Mouse (Mus musculus) retina, adult 2 months (tissue): ENCODE results near the gene Bcam.

Experiments used
- DNase-seq: peaks from one replicate; pipeline ENCODE4 v3.0.0-alpha.2; 2012; ENCODE audit warnings: low read depth, low spot score

The Bcam gene

GRCm38 (mm10) chr7:19785874-19786458 is 15.2 kb upstream of the Bcam start:
- no peak for DNase-seq

DNA sequence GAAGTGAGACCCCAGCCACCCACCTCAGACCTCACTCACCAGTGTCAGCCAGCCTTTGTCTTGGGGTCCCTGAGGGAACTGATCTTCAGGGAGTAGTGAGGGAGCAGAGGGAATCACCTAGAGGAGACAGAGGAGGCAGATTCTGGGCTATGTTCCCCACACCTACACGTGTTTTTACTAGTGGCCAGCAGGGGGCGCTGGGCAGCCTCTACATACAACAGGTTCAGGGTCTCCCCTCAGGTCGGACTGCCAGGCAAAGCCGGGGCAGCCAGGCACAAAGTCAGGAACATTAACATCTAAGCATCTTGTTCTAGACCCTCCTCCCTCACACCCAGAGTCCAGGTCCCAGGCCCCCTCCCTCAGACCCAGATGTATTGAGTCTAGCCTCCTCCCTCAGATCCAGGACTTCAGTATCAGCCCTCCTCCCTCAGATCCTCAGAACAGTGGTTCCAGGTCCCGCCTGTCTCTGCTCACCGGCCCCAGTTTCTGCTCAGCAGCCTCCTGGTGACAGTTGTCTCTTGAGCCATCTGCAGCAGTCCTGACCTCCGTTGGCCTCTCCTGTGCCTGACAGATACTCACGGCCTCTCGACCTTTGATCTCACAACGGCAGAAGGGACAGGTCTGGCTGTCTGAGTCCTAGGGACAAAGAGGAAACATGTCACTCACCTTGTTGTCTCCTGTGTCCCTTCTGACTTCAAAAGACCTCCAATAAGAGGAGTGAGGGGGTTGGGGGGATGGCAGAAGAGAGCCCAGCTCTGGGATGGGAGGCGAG is 14.1 kb upstream of the Bcam start:
- no peak for DNase-seq

DNA sequence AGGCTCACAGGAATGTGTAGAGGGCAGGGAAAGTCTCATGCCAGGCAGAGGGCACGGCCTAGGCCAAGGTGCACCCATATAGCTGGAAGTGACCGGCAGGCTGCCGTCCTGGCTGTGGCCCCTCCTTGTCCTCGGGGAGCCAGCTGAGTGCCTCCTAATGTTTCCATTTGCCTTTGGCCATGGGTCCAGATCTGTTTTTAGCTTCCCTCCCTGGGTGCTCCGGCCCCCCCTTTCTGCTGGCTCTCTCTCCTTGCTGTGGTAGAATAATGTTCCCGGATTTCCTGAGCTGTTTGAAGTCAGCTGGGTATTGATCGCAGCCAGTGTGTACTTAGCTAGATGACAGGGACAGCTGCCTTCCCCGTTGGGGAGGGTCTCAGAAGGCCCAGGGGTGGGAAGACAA is 12.8 kb upstream of the Bcam start:
- no peak for DNase-seq

GRCm38 (mm10) chr7:19782645-19783044 is 11.8 kb upstream of the Bcam start:
- no peak for DNase-seq

GRCm38 (mm10) chr7:19781741-19782140 is 10.9 kb upstream of the Bcam start:
- DNase-seq, result no peak

DNA sequence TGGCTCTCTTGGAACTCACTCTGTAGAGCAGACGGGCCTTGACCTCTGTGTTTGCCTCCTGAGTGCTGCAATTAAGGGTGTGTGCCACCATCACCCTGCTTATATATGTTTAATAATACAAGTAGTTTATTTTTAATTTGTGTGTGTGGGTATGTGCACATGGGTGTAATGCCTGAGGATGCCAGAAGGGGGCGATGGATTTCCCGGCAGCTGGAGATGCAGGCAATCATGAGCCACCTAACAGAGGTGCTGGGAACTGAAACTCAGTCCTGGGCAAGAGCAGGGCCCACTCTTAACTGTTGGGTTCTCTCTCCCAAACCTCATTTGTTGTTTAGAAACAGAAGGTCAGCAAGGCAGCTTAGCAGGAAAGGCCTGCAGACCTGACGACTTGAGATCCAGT is 9.1 kb upstream of the Bcam start:
- DNase-seq, result no peak

- DNase-seq, result no peak
These were observed 7.8 kb upstream of the Bcam start for GRCm38 (mm10) chr7:19778645-19779044.

- DNase-seq, result no peak
These were observed 6.4 kb upstream of the Bcam start for GRCm38 (mm10) chr7:19777049-19777723.

- no peak for DNase-seq
These were observed 866 bp upstream of the Bcam start for GRCm38 (mm10) chr7:19771682-19772081.

DNA sequence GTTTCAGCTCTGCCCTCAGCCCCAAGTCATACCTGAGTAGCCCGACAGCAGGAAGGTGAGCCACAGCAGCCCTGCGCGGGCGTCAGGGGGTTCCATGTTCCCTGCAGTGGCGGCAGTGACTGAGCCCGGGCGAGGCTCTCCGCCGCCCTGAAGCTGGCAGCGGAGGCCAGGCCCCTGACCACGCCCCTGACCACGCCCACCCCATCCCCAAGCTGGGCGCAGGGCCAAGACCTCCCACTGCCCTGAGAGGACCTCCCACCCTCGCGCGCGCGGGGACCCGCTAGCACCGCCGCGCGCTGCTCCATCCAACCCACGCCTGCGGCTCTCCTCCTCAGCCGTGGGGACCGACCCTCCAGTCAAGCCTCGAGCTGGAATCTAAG is 451 bp downstream of the Bcam start:
- no peak for DNase-seq

DNA sequence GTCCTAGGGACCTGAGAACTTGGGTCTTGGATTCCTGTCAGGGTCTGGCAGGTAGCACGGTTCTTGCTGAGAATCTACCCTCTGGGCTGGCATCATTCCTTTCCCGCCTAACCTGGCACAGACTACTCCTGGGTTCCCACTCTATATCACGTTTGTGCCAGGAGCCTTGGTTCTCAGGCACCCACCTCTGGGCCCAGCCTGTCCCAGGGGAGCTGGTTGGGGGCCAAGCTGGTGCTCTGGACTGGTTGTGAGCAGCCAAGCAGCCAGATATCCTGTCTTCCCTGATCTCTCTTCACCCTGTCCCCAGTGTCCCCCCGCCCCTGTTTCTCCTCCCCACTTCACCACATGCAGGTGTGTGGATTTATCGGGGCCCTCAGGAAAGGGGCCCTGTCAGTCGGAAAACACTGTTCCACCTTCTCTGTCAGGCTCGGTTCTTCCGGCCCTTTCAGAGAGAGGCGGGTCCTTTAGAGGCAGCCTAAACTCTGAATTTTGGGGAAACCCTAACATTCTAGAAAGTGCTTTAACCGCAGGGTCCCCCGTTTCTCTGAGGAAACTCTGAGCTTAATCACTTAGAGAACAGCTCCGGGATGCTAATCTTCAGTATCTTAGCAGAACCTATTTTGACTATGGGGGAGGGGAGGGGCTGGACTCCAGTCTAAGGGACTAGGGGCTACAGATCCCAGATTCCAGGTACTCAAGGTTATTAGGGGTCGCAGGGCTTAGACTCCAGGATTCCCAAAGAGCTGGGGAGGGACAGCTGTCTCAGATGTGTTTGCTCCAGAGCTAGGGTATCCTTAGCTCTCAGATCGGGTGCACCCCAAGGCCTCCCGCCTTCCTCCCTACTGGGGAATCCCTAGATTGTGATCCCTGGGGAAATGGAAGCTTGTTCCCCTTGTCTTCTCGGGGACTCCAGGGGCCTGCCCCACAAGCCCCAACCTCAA is 1.1 kb downstream of the Bcam start:
- DNase-seq, result no peak

DNA sequence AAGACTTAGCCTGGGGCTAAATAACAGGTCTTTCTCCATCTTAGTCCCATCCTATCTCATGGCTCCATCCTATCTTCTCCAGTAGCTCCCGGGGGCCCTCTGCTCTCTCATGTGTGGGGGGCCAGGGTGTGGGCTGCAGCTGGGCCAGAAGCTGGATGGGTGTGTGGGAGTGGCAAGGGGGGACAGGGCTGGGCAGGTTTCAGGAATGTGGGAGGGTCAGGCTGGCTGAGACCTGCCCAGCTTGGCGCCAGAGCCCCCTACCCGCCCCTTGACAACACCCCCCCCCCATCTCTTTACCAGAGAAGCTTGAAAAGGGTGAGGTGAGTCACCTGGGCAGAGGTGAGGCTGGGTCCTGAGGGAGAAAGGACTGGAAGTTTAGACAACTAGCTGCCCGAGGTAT is 1.8 kb downstream of the Bcam start:
- DNase-seq, result no peak

GRCm38 (mm10) chr7:19768251-19768650 is 2.6 kb downstream of the Bcam start:
- no peak for DNase-seq

DNA sequence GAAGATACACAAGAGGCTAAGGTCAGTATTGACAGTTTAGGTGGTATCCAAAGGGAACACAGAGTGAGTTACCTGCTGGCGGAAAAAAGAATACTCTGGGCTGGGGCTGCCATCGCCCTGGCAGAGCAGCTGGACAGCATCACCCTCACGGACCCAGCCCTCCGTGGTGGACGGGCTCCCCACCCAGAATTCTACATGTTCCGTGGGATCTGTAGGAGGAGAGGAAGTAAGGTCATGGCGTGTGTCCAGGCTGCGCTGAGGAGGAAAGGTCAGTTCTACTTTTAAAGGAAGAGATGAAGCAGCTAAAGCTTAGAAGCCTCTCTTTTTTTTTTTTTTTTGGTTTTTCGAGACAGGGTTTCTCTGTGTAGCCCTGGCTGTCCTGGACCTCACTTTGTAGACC is 6.2 kb downstream of the Bcam start:
- no peak for DNase-seq

DNA sequence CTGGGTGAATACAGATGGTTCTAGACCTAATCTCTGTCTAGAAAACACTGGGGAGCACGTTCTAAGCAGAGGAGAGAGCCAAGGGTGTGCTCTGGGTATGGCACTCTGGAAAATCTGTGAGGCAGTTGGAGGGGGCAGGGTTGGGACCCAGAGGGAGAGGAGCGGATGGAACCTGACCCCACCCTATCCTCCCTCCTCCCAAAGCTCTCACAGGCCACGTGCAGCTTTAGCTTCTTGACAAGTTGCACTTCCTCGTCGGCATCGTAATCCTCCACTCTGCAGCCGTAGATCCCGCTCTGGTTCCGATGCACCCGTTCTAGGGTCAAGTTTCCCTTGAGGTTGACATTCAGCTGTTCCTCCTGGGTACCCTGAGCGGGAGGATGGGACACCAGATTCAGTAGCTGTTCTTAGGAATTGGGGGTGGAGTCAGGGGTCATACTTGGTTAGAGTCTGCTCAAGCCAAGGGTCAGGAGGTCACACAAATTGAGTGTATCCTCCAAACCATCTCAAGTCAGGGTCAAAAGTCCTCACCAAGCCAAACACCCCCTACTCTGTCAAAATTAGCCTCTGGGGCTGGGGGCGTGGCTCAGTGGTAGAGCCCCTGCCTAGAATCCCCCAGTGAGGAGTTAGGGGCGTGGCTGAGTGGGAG is 6.9 kb downstream of the Bcam start:
- no peak for DNase-seq

GRCm38 (mm10) chr7:19762283-19762682 is 8.5 kb downstream of the Bcam start:
- DNase-seq, result no peak

- DNase-seq, result no peak
These were observed 10.8 kb downstream of the Bcam start for GRCm38 (mm10) chr7:19760021-19760420.

DNA sequence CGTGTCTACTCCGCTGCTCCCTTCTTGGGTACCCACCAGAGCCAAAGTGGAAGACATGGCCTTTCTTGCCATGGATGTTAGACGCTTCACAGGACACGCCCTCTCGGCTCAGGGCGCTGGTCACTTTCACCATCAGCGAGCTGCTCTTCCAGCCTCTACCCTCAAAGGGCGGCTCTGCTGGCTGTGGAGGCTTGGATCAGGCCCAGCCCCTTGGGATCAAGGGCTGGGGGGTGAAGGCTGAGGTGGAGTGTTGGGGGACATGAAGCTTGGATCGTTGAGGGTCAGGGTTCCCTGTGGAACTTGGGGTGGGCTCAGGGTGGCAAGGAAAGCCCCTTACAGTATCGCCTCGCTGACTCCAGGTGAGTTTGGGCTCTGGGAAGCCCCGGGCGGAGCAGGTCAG is 12.2 kb downstream of the Bcam start:
- DNase-seq, result no peak

DNA sequence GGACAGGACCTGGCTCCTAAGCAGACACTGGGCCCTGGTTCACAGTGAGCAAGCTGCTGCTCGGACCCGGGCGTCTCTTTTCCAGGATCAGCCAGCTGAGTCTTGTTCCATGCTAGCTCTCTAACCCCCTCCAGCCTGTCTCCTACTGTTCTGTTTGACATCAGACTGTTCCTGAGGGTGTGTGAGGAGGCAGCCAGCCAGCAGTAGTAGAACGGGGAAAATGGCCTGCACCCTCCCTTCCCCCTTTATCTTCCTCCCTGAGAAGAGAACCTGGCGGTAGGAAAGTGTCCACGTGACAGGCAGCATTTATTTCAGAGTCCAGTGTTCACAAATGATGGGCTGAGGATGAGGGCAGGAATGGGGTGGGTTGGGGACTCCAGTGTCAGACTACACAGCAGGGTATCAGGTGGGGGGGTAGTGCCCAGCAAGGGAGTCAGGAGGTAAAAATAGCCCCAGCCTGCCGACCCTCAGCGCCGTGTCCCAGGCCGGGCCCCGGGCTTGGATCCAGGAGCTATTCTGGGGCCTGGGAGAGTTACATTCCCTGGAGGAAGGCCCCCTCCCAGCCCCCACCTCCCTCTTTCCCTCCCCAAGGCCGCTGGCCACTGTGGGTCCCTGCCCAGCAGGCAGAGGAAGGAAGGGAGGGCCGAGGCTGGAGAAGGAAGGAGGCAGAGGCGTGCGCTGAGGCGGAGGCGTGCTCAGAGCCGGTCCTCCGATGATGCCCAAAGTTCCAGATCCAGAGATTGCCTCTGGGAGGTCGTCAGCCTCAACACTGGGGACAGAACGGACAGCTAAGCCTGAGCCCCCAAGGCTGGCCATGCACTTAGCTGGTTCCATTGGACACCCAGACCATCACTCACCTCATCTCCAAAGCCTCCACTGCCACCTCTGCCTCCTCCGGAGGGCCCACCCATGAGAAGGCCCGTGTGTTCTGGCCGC is 14.7 kb downstream of the Bcam start:
- DNase-seq, result no peak

GRCm38 (mm10) chr7:19755008-19755407 is 15.8 kb downstream of the Bcam start:
- DNase-seq, result no peak
